Mouse (Mus musculus) retina, postnatal 7 days (tissue): ENCODE data around the gene Olfr532.
"Not testable (repeated sequence)": the region's sequence is repeated elsewhere in the genome, so short reads cannot be mapped to it uniquely, and the experiment has no call there.

ENCODE experiments used
- DNase-seq: peaks from one replicate; pipeline ENCODE4 v3.0.0-alpha.2; 2012; ENCODE audit warnings: low read depth, low spot score

Olfr532 gene

DNA sequence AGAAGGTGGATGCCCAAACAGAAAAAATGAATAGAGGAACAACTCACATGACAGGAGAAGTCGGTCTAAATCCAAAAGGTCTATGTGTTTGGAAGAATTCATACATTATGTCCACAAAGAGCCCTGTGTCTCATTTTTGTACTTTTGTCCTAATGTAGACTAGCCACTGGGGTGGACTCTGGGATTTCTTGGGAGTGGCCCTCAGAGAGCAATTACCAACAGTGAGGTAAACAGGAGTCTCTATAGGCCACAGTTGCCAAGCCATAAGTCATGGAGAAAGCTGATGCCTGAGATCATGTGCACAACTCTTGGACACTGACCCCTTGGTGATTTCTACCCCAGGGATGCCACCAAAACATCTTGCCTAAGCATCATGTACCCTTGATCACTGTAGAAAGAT, at the start of gene Olfr532:
Gene Olfr532, minus strand, starts transcription at position 101 of the 400 bp plus-strand sequence.
- DNase-seq: no peak

DNA sequence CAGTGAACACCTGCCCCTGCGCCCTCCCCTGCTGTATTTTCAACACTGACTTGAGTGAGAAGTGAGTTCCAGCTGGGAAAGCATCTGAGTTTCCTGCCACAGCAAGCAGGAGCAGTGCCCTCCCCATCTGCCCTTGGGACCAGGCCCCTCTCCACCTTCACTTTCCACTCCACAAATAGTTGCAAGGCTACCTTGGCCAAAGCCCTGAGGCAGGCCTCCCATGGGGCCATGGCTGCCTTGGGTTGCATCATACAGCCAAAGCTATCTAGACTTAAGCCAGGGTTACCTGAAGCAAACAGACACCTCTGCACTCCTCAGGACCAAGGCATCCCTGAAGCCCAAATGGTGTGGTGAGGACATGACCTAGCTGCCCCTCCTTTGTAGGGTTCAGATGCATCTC, 41.6 kb upstream of the Olfr532 start, which contains the start of gene Olfr533:
Gene Olfr533, plus strand, starts transcription at position 301 of the 400 bp plus-strand sequence.
- DNase-seq: not testable (repeated sequence)

DNA sequence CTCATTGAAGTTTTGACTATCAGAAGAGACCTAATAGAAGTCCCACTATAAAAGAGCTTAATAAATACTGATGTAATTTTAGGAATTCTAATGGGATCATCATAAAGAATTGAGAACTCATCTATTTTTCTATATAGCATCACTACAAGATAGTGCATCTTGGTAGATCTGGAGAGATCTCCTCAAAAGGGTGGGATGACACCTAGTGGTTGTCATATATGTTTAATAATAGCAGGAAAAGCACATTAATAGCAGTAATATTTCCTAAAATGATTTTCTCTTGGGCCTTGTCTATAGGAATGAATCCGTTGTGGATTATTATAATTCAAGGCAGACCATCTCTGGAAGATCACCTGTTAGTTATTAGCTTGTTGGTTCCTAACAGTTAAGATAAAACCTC, 21.7 kb upstream of the Olfr532 start:
- DNase-seq: no peak

DNA sequence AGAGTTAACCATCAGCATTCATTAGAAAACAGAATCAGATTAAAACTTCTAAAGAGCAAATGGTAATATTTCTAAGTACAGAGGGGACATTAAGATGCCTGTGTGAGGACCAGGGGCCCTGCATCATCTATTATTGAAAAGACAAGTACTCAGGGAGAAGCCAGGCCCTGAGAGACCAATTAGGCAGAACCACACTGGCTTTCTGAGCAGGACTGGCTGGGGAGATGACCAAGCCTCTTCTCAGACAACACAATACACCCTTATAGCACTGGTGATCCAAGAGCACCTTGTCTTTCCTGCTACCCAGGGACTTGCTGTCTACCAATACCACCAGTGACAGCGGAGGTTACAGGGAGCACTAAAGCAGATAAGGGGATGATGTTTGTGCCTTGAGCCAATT, 18.6 kb downstream of the Olfr532 start, which contains the start of gene Olfr531:
Gene Olfr531, minus strand, starts transcription at position 101 of the 400 bp plus-strand sequence.
- DNase-seq: no peak

DNA sequence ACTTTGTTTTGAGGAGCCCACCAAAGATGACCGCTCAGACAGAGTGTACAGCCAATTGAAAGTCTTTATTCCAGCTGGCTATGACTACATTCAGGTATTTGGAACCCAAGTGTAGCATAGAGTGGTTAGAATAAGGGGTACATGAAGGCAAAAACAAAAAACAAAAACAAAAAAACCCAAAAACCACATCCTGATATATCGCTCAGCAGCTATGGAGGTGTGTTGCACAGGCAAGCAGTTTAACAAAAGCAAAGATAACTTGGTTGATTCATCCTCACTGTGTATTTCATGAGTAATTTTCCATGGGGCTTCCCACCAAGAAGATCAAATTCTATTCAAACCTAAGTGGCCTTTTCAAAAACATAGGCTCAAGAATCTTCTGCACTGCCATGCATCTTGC, 44.5 kb downstream of the Olfr532 start:
- no peak for DNase-seq

DNA sequence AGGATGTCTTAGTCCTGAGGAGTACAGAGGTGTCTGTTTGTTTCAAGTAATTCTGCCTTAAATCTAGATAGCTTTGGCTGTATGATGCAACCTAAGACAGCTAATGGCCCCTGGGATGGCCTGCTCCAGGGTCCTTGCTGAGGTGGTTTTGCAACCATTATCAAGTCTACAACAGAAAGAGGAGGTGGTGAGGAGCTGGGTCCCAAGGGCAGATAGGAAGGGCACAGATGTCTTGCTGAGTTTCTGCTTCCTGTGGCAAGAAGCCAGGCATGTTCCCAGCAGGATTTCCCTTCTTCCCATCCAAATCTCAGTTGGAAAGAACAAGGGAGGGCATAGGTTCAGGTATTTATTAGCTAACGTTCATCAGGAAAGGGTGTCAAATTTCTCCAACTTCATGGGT, 45.2 kb downstream of the Olfr532 start, which contains the start of gene Olfr530:
Gene Olfr530, minus strand, starts transcription at position 101 of the 400 bp plus-strand sequence.
- DNase-seq: no peak

DNA sequence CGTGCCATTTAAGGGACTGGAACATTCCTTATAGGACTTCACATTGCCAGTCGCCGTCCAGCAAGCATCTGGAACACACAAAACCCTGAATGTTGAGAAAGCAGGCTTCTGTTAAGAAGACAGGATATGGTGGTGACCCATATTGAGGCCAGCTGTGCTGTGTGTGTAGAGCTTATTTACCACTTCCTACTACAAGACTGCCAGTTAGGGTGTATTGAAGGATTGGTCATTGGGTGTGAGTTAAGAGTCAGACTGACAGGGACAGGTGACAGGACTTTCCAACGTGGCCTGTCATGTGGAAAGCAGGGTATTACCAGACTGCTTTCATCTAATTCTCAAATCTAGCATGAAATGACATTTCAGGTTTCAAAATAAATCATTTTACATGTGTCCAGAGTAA, 47.1 kb downstream of the Olfr532 start:
- no peak for DNase-seq
